Mouse (Mus musculus) cerebellum, postnatal 10 days (tissue): ENCODE data around the gene Olfr173.

Experiments
- DNase-seq, 2 experiments: peaks; one replicate each; pipeline ENCODE4 v3.0.0; 2021; ENCODE audit warnings: mixed read lengths in 2 of 2

Gene Olfr173

DNA sequence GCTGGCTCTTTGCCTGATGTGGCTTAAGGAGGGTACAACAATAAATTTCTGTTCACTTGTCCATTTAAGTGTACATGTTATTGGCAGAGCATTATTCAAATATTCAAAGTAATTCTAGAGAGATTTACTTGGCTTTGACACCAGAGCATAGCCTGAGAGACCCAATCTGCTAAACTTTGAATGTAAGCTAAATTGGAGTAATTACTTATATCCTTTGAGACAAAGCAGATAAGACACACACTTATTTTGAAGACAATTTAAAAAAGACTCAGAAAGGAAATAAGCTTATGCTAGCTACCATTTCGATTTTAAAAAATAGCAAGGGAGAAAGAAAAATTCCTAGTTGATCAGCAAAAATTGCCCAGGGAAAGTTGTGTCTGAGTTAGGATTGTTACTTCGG lies at the start of gene Olfr173:
Gene Olfr173, minus strand, starts transcription at position 101 of the 400 bp plus-strand sequence.
- no peak for DNase-seq

DNA sequence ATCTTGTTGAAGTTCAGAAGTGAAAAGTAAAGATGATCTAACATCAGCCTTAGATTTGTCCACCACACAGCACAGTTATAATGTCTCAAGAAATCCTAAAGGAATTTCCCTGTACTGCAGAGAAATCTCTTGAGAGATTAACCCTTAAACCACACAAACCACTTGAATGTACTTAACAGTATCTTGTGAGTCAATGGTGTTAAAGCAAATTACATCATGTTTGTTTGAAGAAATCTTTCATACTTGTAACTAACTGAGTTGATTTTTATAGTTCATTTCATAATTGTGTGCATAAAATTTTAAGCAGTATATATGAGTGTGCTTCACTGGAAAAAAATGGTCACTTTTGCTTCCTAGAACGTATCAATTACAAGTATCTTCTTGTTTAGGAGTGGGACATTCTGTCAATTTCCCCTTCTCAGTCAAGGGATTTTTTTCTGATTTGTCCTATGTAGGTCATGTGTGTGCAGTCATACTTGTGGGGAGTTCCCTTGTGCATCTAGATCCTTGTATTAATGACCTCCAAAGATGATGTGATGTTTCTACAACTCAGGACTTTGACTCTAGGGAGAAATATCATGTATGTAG lies 26.8 kb upstream of the Olfr173 start, which contains the start of gene Olfr175-ps1:
Gene Olfr175-ps1, minus strand, starts transcription at position 51 of the 588 bp plus-strand sequence.
- no peak for DNase-seq

DNA sequence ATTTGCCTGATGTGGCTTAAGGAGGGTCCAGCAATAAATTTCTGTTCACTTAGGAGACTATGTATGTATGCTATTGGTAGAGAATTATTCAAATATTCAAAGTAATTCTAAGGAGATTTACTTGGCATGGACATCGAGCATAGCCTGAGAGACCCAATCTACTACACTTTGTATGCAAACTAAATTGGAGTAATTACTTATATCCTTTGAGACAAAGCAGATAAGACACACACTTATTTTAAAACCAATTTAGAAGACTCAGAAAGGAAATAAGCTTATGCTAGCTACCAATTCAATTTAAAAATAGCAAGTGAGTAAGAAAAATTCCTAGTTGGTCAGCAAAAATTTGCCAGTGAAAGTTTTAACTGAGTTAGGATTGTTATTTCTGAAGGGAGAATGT lies 37.0 kb downstream of the Olfr173 start, which contains the start of gene Olfr172:
Gene Olfr172, minus strand, starts transcription at position 101 of the 400 bp plus-strand sequence.
- DNase-seq: no peak

DNA sequence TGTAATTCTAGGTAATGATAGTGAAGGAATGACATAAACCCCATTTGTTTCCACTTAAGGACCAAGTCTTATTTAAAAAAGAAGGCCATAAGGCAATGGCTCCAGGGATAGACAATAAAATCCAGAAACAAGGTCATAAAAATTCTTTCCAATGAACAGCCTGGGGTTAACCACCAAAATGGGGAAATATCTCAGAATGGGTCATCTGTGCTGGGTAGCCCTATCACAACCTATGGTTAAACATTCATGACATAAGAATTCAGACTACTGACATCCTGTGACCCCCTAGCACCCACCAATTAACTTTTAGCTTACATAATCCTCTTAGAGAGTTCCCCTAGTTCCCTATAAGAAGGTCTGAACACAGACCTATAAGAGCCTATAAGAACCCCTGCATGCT lies 43.9 kb downstream of the Olfr173 start:
- no peak for DNase-seq

DNA sequence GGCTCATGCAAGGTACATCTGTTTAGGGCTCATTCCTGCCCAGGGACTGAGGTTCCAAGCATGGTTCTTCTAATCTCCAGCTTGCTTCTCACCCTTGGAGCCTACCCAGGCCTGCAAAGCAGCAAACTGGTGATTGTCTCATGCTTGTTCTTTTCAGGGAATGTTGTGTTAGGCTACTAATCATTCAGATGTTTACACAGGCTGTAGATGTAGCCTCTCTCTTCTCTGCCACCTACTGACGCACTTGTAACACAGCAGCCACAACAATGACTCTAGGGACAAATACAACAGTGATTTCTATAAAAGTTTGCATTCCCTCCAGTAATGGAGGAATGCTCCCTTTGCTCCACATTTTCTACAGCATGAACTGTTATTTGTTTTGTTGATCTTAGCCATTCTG lies 48.8 kb downstream of the Olfr173 start:
- no peak for DNase-seq

DNA sequence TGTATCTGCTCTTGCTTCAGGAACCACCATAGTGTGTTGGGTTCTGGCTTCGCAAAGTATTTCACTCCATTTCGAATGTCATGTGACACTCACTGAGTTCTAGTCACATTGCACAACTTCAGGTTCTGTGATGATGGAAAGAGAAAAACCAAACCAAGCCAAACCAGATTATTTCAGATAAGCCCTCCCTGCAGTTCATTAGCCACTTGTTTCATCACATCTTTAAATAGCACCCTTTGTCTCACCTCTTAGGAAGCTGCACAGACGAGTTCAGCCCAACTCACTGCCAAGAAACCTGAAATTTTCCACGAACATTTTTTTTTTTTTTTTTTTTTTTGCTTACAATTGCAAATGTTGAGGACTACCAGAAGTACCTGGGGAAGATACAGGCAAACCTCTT lies 53.4 kb downstream of the Olfr173 start:
- no peak for DNase-seq
